Mouse (Mus musculus) CH12.LX (cell line): ENCODE measurements around the gene Nabp1. TPM values are rescaled to one million over a fixed set of nuclear protein-coding genes. Genes with fewer than 3 reads are reported as not detected.
A peak's percentile ranks its signal among the peaks of the same experiment; 100 is the strongest.

Experiments
- DNase-seq: peaks from one replicate; pipeline ENCODE4 v3.0.0-alpha.2; 2013; ENCODE audit errors: extremely low read depth
- H3K27ac ChIP-seq: 2 replicates; pipeline ENCODE4 v1.5.1; 2012; ENCODE audit warnings: low read depth, mild to moderate bottlenecking, control low read depth, moderate library complexity; ENCODE audit not compliant: insufficient read depth
- H3K27me3 ChIP-seq: replicated peaks from 2 replicates; pipeline ENCODE3; 2012; ENCODE audit warnings: inconsistent platforms
- H3K36me3 ChIP-seq, 2 experiments: replicated peaks in 1 of 2; 2 replicates each; pipeline versions ENCODE3 to v1.6.1; 2012; ENCODE audit warnings: inconsistent platforms in 1 of 2, low read length in 1 of 2, mild to moderate bottlenecking in 1 of 2, mixed read lengths in 1 of 2, moderate library complexity in 1 of 2; ENCODE audit not compliant: control insufficient read depth in 1 of 2, insufficient read depth in 1 of 2
- H3K4me1 ChIP-seq, 2 experiments: 2 replicates each; pipeline ENCODE4 v1.6.1; 2012; ENCODE audit warnings: inconsistent platforms in 1 of 2, moderate library complexity in 1 of 2; ENCODE audit not compliant: insufficient read depth in 2 of 2, control insufficient read depth in 1 of 2
- H3K4me2 ChIP-seq: 2 replicates; pipeline ENCODE4 v1.6.1; 2012; ENCODE audit warnings: low read depth, mild to moderate bottlenecking, control low read depth; ENCODE audit not compliant: poor library complexity, insufficient read depth, severe bottlenecking
- H3K4me3 ChIP-seq, 3 experiments: fragments of 150-350 bp in 1 of 3; sonication (generic) in 1 of 3; replicated peaks in 1 of 3; 2 replicates each; pipeline versions ENCODE3 to v1.5.1; 2011 to 2012; ENCODE audit warnings: low read depth in 2 of 3, low read length in 2 of 3, mild to moderate bottlenecking in 2 of 3, moderate library complexity in 2 of 3, control low read depth in 1 of 3, improper control_type of control experiment in 1 of 3, inconsistent platforms in 1 of 3, mixed read lengths in 1 of 3; ENCODE audit not compliant: poor library complexity in 1 of 3
- H3K79me2 ChIP-seq: replicated peaks from 2 replicates; pipeline ENCODE4 v1.6.1; 2012; ENCODE audit warnings: mild to moderate bottlenecking, moderate library complexity; ENCODE audit not compliant: control insufficient read depth, poor library complexity, insufficient read depth, severe bottlenecking; ENCODE audit errors: extremely low read depth
- H3K9ac ChIP-seq: 2 replicates; pipeline ENCODE4 v1.6.1; 2012; ENCODE audit warnings: low read depth, mild to moderate bottlenecking, control low read depth, moderate library complexity; ENCODE audit not compliant: insufficient read depth
- H3K9me3 ChIP-seq: replicated peaks from 2 replicates; pipeline ENCODE3; 2012; ENCODE audit warnings: low read length, inconsistent platforms, mixed read lengths
- CHD1 ChIP-seq: IDR thresholded peaks from 2 replicates; pipeline ENCODE4 v1.6.1; 2012; ENCODE audit warnings: low read depth, low read length, improper control_type of control experiment, inconsistent platforms
- E2F4 ChIP-seq: IDR thresholded peaks from 2 replicates; pipeline ENCODE4 v1.6.1; 2011; ENCODE audit warnings: low read depth, low read length, improper control_type of control experiment; ENCODE audit not compliant: insufficient replicate concordance
- ETS1 ChIP-seq: conservative IDR thresholded peaks from 2 replicates; pipeline ENCODE4 v1.6.1; 2012; ENCODE audit warnings: low read depth, mild to moderate bottlenecking, inconsistent platforms, low read length, improper control_type of control experiment, moderate library complexity
- GABPA ChIP-seq: IDR thresholded peaks from 2 replicates; pipeline ENCODE4 v1.6.1; 2012; ENCODE audit warnings: low read depth, low read length, improper control_type of control experiment, inconsistent platforms; ENCODE audit not compliant: insufficient replicate concordance
- IRF4 ChIP-seq: IDR thresholded peaks from 2 replicates; pipeline ENCODE4 v1.6.1; 2014; ENCODE audit warnings: low read depth, mild to moderate bottlenecking, inconsistent platforms, low read length, improper control_type of control experiment
- MAFK ChIP-seq: IDR thresholded peaks from 2 replicates; pipeline ENCODE4 v1.6.1; 2011; ENCODE audit warnings: low read length, improper control_type of control experiment; ENCODE audit not compliant: insufficient replicate concordance
- MAZ ChIP-seq: IDR thresholded peaks from 2 replicates; pipeline ENCODE4 v1.6.1; 2012; ENCODE audit warnings: low read depth, mild to moderate bottlenecking, inconsistent platforms, low read length, improper control_type of control experiment, moderate library complexity
- MXI1 ChIP-seq: IDR thresholded peaks from 2 replicates; pipeline ENCODE4 v1.6.1; 2011; ENCODE audit warnings: mild to moderate bottlenecking, low read depth, low read length, improper control_type of control experiment
- MYC ChIP-seq: IDR thresholded peaks from 2 replicates; pipeline ENCODE4 v1.6.1; 2011; ENCODE audit warnings: low read depth, mild to moderate bottlenecking, improper control_type of control experiment, low read length
- SMC3 ChIP-seq: IDR thresholded peaks from 2 replicates; pipeline ENCODE4 v1.6.1; 2011; ENCODE audit warnings: low read depth, low read length, improper control_type of control experiment
- TBP ChIP-seq: conservative IDR thresholded peaks from 2 replicates; pipeline ENCODE4 v1.6.1; 2011; ENCODE audit warnings: low read depth, low read length, improper control_type of control experiment
- UBTF ChIP-seq: IDR thresholded peaks from 2 replicates; pipeline ENCODE4 v1.6.1; 2012; ENCODE audit warnings: low read depth, mild to moderate bottlenecking, inconsistent platforms, low read length, improper control_type of control experiment, moderate library complexity
- USF2 ChIP-seq: conservative IDR thresholded peaks from 2 replicates; pipeline ENCODE4 v1.6.1; 2011; ENCODE audit warnings: low read depth, low read length, improper control_type of control experiment
- ZNF384 ChIP-seq: IDR thresholded peaks from 2 replicates; pipeline ENCODE4 v1.6.1; 2012; ENCODE audit warnings: low read depth, low read length, improper control_type of control experiment, inconsistent platforms
- dilution Hi-C: fragments of 300-500 bp; cut with MboI; formaldehyde crosslinking; loops from 2 replicates; pipeline ENCODE4 v1.14.3; 2020; ENCODE audit warnings: low sequenced_read_pairs; ENCODE audit not compliant: extremely low pct_unique_long_range_greater_than_20kb, extremely low pct_ligation_motif_present
- in situ Hi-C: fragments of 300-500 bp; cut with MboI; formaldehyde crosslinking; loops from 3 replicates; pipeline ENCODE4 v1.14.3; 2019; ENCODE audit warnings: low sequenced_read_pairs, low pct_ligation_motif_present, low pct_unique_long_range_greater_than_20kb, mixed read lengths
- polyA plus RNA-seq: library from polyadenylated mRNA; unstranded; fragments of >175 nt; gene quantifications from 2 replicates; pipeline ENCODE4 v1.2.1, GENCODE M21; 2012; ENCODE audit warnings: low read depth; ENCODE audit not compliant: insufficient read length
- total RNA-seq, 2 experiments: library from RNA; depleted of rRNA; stranded (reverse); fragments of 300-350 nt in 1 of 2; fragments of >200 nt in 1 of 2; gene quantifications; 2 replicates each; pipeline ENCODE4 v1.2.3; 2012 to 2014

Gene Nabp1
- total and polyA plus RNA-seq, 3 experiments = 32.7 to 52.0 (median 33.7) TPM

GRCm38 (mm10) chr1:51505632-51506031 is 27.4 kb upstream of the Nabp1 start:
- no peak overlapping the region for H3K9ac ChIP-seq
- no peak overlapping the region for H3K4me2 ChIP-seq
- TF ChIP-seq ZNF384 (no peak), GABPA (no peak), MXI1 (no peak), MYC (no peak), SMC3 (no peak), ETS1 (no peak), UBTF (no peak), MAFK (no peak), MAZ (no peak)
- TF ChIP-seq, all 38 proteins: peak for 0
- DNase-seq = no peak
- Histone ChIP-seq H3K4me3 (no peak overlapping the region), H3K36me3 (no peaks in the 10 kb centered on the region), H3K9me3 (no peaks in the 10 kb centered on the region), H3K27me3 (no peaks in the 10 kb centered on the region), H3K79me2 (no peaks in the 10 kb centered on the region), H3K27ac (no peak overlapping the region), H3K4me1 (peaks cover 18 to 36% of the 10 kb centered on the region in 2 experiments)
- dilution Hi-C loops = no loop called here
- in situ Hi-C loops = no loop called here

GRCm38 (mm10) chr1:51503055-51503454 is 24.8 kb upstream of the Nabp1 start:
- Histone ChIP-seq H3K36me3 (no peaks in the 10 kb centered on the region), H3K27ac (no peak overlapping the region), H3K4me2 (no peak overlapping the region), H3K79me2 (no peaks in the 10 kb centered on the region), H3K4me3 (no peak overlapping the region), H3K9me3 (no peaks in the 10 kb centered on the region), H3K4me1 (peaks cover 10 to 35% of the 10 kb centered on the region in 2 experiments; a peak in 3 of 4 replicates), H3K27me3 (no peaks in the 10 kb centered on the region), H3K9ac (no peak overlapping the region)
- no peak for DNase-seq
- TF ChIP-seq IRF4 = 0 out of 2 replicates have a peak, but pooled peaks have one; percentile 5
- no peak for TF ChIP-seq TBP
- dilution Hi-C loops (no loop called here), in situ Hi-C loops (no loop called here)

DNA sequence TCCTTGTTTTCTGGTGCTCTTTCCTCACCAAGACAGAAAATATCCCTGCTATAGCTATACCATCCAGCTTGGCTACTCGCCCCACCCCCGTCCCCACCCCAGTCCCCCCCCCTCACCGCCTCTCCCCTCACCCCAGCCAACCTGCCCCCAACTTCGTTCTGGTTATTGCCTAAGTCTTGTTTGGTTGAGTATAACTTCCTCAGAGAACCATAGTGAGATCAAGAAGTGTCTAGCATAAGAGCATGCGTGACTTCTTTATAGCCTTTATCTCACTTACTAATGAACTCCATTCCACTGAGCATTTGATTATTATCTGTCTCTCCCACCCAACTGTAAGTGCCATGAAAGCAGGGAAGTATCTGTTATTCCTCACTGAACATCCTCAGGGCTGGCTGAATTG is 24.1 kb upstream of the Nabp1 start:
- H3K9me3 ChIP-seq = no peaks in the 10 kb centered on the region
- dilution Hi-C loops (no loop called here), in situ Hi-C loops (no loop called here)
- H3K9ac ChIP-seq = no peak overlapping the region
- peaks cover 5 to 30% of the 10 kb centered on the region in 2 experiments; a peak in 3 of 4 replicates for H3K4me1 ChIP-seq
- no peak overlapping the region for H3K4me2 ChIP-seq
- no peaks in the 10 kb centered on the region for H3K36me3 ChIP-seq
- H3K27me3 ChIP-seq = no peaks in the 10 kb centered on the region
- H3K27ac ChIP-seq = no peak overlapping the region
- no peak for DNase-seq
- no peaks in the 10 kb centered on the region for H3K79me2 ChIP-seq
- TF ChIP-seq USF2 = no peak
- TF ChIP-seq E2F4 = no peak
- no peak for TF ChIP-seq CHD1
- TF ChIP-seq ETS1 = no peak
- no peak for TF ChIP-seq GABPA
- no peak overlapping the region for H3K4me3 ChIP-seq
